Mouse (Mus musculus): Measurements from ENCODE around the gene Gm10118. TPM values are rescaled to one million over a fixed set of nuclear protein-coding genes. Genes with fewer than 3 reads are reported as not detected.

The Gm10118 gene
- total RNA-seq (2021), result not detected
- long read RNA-seq, experiment 1, partial matches to known transcripts, result 0 of 1 reads
- long read RNA-seq, experiment 1, other reads (novel, unspliced or antisense), result 0 of 1 reads
- long read RNA-seq, experiment 2, partial matches to known transcripts, result 0 of 1 reads
- long read RNA-seq, experiment 2, other reads (novel, unspliced or antisense), result 0 of 1 reads

GRCm38 (mm10) chr10:63927334-63927733, at the start of gene Gm10118:
Gm10118 (minus strand) TSS chr10:63927434.
- no peak for DNase-seq

DNA sequence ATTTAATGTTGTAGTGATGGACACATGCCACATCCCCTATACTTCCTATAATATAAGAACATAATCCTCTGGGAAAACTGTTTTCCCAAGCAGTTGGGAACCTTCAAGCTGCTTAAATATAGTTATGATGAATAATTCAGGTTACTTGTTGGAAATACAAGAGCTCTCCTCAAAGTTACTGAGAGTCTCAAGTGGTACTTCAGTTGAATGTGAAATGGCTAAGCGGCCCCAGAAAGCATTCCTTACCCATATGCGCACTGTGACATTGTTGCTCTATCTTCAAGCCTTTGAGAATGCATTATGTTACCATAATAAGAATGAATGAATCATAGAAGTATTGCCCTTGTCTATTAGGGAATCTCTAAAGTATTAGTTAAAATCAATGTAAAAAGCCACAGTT, 45.1 kb upstream of the Gm10118 start:
- DNase-seq, result no peak

DNA sequence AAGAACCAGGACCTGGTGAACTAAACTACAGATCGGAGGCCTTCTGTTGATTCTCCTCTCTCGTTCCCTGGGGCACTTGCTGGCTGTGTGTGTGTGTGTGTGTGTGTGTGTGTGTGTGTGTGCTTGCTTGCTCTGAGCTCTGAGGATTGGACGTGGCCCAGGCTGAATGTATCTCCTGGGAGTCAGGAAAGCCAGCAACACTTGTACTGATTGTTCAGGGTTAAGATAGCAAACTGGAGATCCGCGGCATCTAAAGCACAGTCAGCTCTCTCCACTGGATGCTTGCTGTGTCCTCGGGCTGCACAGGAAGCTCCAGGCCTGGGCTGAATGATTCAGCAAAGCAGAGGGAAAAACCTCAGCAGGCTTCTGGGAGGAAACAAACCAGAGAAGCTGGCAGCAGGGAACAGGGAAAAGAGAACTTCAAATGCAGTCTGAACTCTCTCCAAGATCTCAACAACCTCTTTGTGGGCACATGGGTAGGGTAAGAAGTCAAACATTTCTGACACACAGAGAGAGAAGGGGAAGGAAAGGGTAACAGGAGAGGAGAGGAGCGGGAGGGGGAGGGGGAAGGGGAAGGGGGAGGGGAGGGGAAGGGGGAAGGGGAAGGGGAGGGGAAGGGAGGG, 27.2 kb upstream of the Gm10118 start:
- peak; percentile 72 to 85 for DNase-seq

DNA sequence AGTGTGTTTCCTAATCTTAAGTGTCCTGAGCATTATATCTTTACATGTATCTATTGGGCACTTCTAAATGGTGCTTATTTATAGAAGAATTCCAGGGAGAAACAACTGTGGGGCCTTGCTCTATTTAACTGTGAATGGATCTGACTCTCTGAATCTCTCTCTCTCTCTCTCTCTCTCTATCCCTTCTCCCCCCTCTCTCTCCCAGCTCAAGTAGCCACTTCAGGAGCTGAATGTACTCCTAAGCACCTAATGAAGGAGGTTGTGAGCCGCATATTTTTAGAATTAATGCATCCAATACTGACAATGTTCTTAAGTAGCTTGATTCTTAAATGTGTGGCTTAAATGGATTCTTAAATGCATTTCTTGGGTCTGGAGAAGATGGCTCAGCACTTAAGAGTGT, 24.2 kb upstream of the Gm10118 start:
- no peak for DNase-seq

- DNase-seq, result peak; percentile 29 to 38
Measured at GRCm38 (mm10) chr10:63950867-63951266, 23.6 kb upstream of the Gm10118 start.

DNA sequence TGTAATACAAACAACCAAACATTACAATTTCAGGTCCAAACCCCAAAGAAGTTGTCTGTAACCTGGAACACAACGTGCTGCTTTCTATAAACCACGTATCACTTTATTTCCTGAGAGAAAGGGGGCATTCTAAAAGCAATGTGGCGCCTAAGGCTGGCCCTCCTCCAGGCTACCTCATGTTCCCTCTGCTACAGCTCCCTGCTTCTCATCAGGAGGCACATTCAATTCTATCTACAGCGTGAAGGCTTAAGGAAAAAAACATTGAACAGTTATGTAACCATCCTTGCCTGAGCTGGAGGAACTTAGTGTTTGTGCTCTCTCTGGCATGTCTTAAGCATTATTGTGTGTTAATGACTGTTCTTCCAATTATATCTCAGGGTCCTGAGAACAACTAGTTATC, 20.0 kb upstream of the Gm10118 start:
- no peak for DNase-seq

DNA sequence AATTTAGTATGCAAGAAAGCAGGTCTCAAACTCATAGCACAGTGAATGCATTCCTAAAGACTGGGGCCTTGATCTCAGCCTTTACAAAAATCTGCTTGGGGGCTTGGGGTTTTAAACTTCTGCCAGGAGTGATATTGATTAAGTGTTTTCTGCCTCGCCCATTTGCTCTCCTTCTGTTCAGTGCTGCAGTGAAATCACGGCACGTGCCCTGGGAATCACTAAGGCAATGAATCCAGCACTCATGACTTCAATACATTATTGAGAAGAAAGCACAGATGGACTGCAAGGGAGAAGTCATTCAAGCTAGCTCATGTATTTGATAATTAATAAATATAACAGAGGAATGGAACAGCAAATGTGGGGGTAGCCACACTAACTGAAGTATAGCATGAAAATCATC, 18.3 kb upstream of the Gm10118 start:
- no peak for DNase-seq

DNA sequence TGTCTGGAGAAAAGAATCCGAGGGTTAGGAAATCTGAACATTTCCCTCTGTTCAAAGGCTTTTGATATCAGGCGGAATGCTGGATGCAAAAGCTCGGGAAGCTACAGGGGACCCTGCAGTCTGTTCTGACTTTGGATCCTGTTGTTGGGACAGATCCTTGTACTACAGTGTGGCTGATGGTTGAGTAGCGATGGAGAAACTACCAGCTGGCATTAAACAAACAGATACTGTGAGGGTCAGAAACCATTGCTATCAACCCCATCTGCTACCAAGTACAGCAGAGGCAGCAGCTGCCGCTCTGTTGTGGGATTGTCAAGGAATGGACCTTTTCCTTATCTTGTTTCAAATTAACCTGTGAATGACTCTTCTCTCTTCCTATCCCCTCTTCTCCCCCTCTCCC, 6.7 kb upstream of the Gm10118 start:
- no peak for DNase-seq

DNA sequence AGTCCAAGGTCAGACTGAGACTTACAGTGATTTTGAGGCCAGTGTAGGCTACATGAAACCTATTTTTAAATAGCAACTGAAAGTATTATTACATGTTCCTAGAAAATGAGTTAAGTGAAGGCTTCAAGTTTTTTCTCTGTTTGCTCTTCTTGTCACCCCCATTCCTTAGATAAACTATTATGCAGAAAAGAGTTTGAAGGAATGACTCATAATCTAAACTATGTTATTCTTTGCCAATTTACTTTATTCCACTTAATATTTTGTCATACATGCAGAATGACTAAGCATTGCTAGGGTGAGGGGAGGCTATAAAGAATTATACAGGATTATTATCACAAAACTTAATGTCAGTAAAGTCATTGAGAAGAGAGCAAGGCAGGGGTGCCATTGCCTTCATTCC, 18.4 kb downstream of the Gm10118 start:
- no peak for DNase-seq

DNA sequence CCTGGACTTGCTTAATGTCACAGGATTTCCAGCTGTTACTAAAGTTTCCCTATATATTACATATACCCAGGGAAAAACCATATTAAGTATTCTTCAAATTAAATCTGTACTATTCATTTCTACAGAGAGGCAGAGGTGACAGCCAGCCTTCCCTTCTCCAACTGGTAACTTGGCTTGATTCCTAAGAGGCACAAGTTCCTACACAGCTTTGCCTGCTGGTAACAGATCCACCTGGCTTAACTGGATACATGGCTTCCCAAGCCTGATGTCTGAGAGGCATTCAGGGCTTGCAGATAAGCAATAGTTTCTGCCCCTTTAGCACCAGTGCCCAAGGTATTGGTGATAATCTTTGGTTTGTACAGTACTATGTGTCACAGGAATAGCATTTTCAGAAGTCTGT, 27.3 kb downstream of the Gm10118 start:
- no peak for DNase-seq

- no peak for DNase-seq
Measured at GRCm38 (mm10) chr10:63894612-63895011, 32.6 kb downstream of the Gm10118 start.

DNA sequence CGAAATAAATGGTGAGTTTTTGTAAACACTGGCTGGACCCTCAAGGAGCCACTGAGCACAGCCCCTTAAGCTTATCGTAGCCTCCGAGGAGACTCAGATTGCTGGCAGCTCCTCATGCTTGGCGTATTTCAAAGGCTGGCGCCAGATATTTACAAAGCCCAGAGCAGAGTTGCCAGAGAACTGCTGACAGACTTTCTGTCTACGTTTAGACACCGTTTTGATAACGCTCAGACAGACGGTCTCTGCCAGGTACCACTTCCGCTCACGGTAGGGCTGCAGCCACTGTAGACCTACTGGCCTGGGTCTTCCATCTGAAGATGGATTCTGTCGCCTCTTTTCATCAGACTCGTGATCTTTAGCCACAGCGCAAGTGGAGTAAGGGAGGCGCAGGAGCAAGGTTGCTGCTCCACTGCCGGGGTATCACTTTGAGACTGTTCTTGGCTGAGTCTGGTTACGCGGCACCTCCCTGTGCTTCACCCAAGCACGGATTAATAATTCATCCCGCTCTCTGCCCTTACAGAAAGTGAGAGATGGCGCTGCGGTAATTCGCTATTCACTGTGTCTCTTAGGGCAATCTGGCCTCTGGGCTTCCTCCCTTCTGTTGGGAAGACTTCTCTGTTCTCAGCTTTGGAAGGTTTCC, 40.7 kb downstream of the Gm10118 start:
- DNase-seq, result peak; percentile 50 to 56

DNA sequence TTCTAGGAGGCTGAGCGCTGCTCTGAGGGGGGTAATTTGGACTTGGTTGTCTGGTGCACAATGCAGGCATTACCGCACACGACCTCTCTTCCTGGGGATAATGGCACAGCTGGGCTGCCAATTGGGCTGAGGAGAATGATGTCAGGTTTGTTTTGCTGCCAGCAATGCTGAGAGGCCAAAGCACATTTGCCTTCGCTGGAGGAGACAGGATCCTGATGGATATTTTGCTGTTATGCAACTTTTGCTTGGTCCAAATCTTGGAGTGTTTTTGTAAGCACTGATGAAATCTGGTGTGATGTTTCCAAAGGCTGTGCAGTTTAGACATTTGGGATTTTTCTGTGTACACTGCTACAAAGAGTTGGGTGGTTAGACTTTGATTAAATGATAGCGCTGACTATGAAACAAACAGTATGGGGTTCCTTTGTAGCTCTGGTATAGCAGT, 46.8 kb downstream of the Gm10118 start:
- DNase-seq, result peak; percentile 83 to 91

Other genes with a start within 250 kb of the Gm10118 start
- gene Lrrtm3, start 162.8 kb upstream of the Gm10118 start, total RNA-seq (2021), result under 1 TPM in 1 of 2 experiments, not detected in 1; 0.18 TPM

Measured in heart, adult 18-20 months (tissue).